Mouse (Mus musculus): ENCODE results near the gene Gm11127. TPM values are rescaled to one million over a fixed set of nuclear protein-coding genes. Genes with fewer than 3 reads are reported as not detected.
"Not testable (repeated sequence)": the region's sequence is repeated elsewhere in the genome, so short reads cannot be mapped to it uniquely, and the experiment has no call there.

Gene Gm11127
- polyA plus RNA-seq (2015; fragmentation: Nextera tagmentation; extraction: Ambion mirVana): not detected in 2 replicates

GRCm38 (mm10) chr17:36058362-36058761, at the start of gene Gm11127:
Gene Gm11127, minus strand, starts transcription at chr17:36058371.
- not testable (repeated sequence) for ATAC-seq; H3K27ac ChIP-seq (ENCODE audit: low read length); H3K36me3 ChIP-seq (ENCODE audit: control insufficient read depth, insufficient read depth, low read length); H3K4me3 ChIP-seq (ENCODE audit: low read depth, low read length); H3K4me1 ChIP-seq (ENCODE audit: control insufficient read depth, insufficient read depth, low read length); H3K27me3 ChIP-seq (ENCODE audit: control insufficient read depth, insufficient read depth, low read depth, low read length); H3K4me2 ChIP-seq (ENCODE audit: low read length); H3K9ac ChIP-seq (ENCODE audit: low read depth, low read length); H3K9me3 ChIP-seq (replicated peaks; ENCODE audit: control insufficient read depth, low read length, poor library complexity, severe bottlenecking)
- WGBS: 68% methylated on average over 1 of the region's 1 CpGs

- H3K27ac ChIP-seq (ENCODE audit: low read length); ATAC-seq; H3K4me2 ChIP-seq (ENCODE audit: low read length); H3K4me1 ChIP-seq (ENCODE audit: control insufficient read depth, insufficient read depth, low read length); H3K36me3 ChIP-seq (ENCODE audit: control insufficient read depth, insufficient read depth, low read length); H3K4me3 ChIP-seq (ENCODE audit: low read depth, low read length); H3K27me3 ChIP-seq (ENCODE audit: control insufficient read depth, insufficient read depth, low read depth, low read length); H3K9ac ChIP-seq (ENCODE audit: low read depth, low read length); H3K9me3 ChIP-seq (replicated peaks; ENCODE audit: control insufficient read depth, low read length, poor library complexity, severe bottlenecking): not testable (repeated sequence)
- 87% methylated on average over 11 of the region's 12 CpGs for WGBS
These were observed 43.9 kb upstream of the Gm11127 start for GRCm38 (mm10) chr17:36102091-36102490.

- H3K4me2 ChIP-seq (ENCODE audit: low read length); H3K4me1 ChIP-seq (ENCODE audit: control insufficient read depth, insufficient read depth, low read length); H3K36me3 ChIP-seq (ENCODE audit: control insufficient read depth, insufficient read depth, low read length); H3K27ac ChIP-seq (ENCODE audit: low read length); H3K9ac ChIP-seq (ENCODE audit: low read depth, low read length); ATAC-seq; H3K4me3 ChIP-seq (ENCODE audit: low read depth, low read length); H3K27me3 ChIP-seq (ENCODE audit: control insufficient read depth, insufficient read depth, low read depth, low read length); H3K9me3 ChIP-seq (replicated peaks; ENCODE audit: control insufficient read depth, low read length, poor library complexity, severe bottlenecking): not testable (repeated sequence)
- 42% methylated on average over 2 of the region's 2 CpGs for WGBS
These were observed 41.4 kb upstream of the Gm11127 start for GRCm38 (mm10) chr17:36099603-36100002.

GRCm38 (mm10) chr17:36093936-36094335, 35.8 kb upstream of the Gm11127 start:
- Histone ChIP-seq H3K27me3 (ENCODE audit: control insufficient read depth, insufficient read depth, low read depth, low read length) (no peaks in the 10 kb centered on the region), H3K9me3 (replicated peaks; ENCODE audit: control insufficient read depth, low read length, poor library complexity, severe bottlenecking) (no peaks in the 10 kb centered on the region), H3K27ac (ENCODE audit: low read length) (no peak overlapping the region), H3K4me3 (ENCODE audit: low read depth, low read length) (no peak overlapping the region), H3K36me3 (ENCODE audit: control insufficient read depth, insufficient read depth, low read length) (no peaks in the 10 kb centered on the region), H3K9ac (ENCODE audit: low read depth, low read length) (no peak overlapping the region), H3K4me1 (ENCODE audit: control insufficient read depth, insufficient read depth, low read length) (no peaks in the 10 kb centered on the region), H3K4me2 (ENCODE audit: low read length) (no peak overlapping the region)
- ATAC-seq: no peak
- WGBS: 14% methylated on average over 3 of the region's 3 CpGs

GRCm38 (mm10) chr17:36092520-36092919, 34.3 kb upstream of the Gm11127 start:
- not testable (repeated sequence) for ATAC-seq; H3K36me3 ChIP-seq (ENCODE audit: control insufficient read depth, insufficient read depth, low read length); H3K4me1 ChIP-seq (ENCODE audit: control insufficient read depth, insufficient read depth, low read length); H3K4me3 ChIP-seq (ENCODE audit: low read depth, low read length); H3K27me3 ChIP-seq (ENCODE audit: control insufficient read depth, insufficient read depth, low read depth, low read length); H3K4me2 ChIP-seq (ENCODE audit: low read length); H3K9me3 ChIP-seq (replicated peaks; ENCODE audit: control insufficient read depth, low read length, poor library complexity, severe bottlenecking); H3K27ac ChIP-seq (ENCODE audit: low read length); H3K9ac ChIP-seq (ENCODE audit: low read depth, low read length)

- H3K4me3 ChIP-seq (ENCODE audit: low read depth, low read length); H3K27ac ChIP-seq (ENCODE audit: low read length); H3K9me3 ChIP-seq (replicated peaks; ENCODE audit: control insufficient read depth, low read length, poor library complexity, severe bottlenecking); H3K4me1 ChIP-seq (ENCODE audit: control insufficient read depth, insufficient read depth, low read length); H3K27me3 ChIP-seq (ENCODE audit: control insufficient read depth, insufficient read depth, low read depth, low read length); H3K9ac ChIP-seq (ENCODE audit: low read depth, low read length); ATAC-seq; H3K4me2 ChIP-seq (ENCODE audit: low read length); H3K36me3 ChIP-seq (ENCODE audit: control insufficient read depth, insufficient read depth, low read length): not testable (repeated sequence)
- WGBS: no CpG with 5 or more reads among the region's 2 CpGs
These were observed 33.8 kb upstream of the Gm11127 start for GRCm38 (mm10) chr17:36091933-36092332.

- not testable (repeated sequence) for H3K4me3 ChIP-seq (ENCODE audit: low read depth, low read length); ATAC-seq; H3K9me3 ChIP-seq (replicated peaks; ENCODE audit: control insufficient read depth, low read length, poor library complexity, severe bottlenecking); H3K9ac ChIP-seq (ENCODE audit: low read depth, low read length); H3K27me3 ChIP-seq (ENCODE audit: control insufficient read depth, insufficient read depth, low read depth, low read length); H3K4me2 ChIP-seq (ENCODE audit: low read length); H3K27ac ChIP-seq (ENCODE audit: low read length); H3K36me3 ChIP-seq (ENCODE audit: control insufficient read depth, insufficient read depth, low read length); H3K4me1 ChIP-seq (ENCODE audit: control insufficient read depth, insufficient read depth, low read length)
- 71% methylated on average over 1 of the region's 1 CpGs for WGBS
These were observed 27.8 kb upstream of the Gm11127 start for GRCm38 (mm10) chr17:36085976-36086375.

GRCm38 (mm10) chr17:36083870-36084451, 25.8 kb upstream of the Gm11127 start:
- Histone ChIP-seq H3K27ac (ENCODE audit: low read length) (no peak overlapping the region), H3K4me1 (ENCODE audit: control insufficient read depth, insufficient read depth, low read length) (0 out of 2 replicates have a peak, but pooled peaks cover 3% of the 10 kb centered on the region), H3K9ac (ENCODE audit: low read depth, low read length) (peak overlapping the region; percentile 66), H3K4me3 (ENCODE audit: low read depth, low read length) (peak overlapping the region; percentile 56), H3K9me3 (replicated peaks; ENCODE audit: control insufficient read depth, low read length, poor library complexity, severe bottlenecking) (no peaks in the 10 kb centered on the region), H3K27me3 (ENCODE audit: control insufficient read depth, insufficient read depth, low read depth, low read length) (peaks cover 4% of the 10 kb centered on the region), H3K4me2 (ENCODE audit: low read length) (peak overlapping the region; percentile 98), H3K36me3 (ENCODE audit: control insufficient read depth, insufficient read depth, low read length) (no peaks in the 10 kb centered on the region)
- peak; percentile 77 for ATAC-seq
- WGBS: under 1% methylated on average over 42 of the region's 42 CpGs

- H3K4me2 ChIP-seq (ENCODE audit: low read length): peak overlapping the region; percentile 98
- WGBS: under 1% methylated on average over 46 of the region's 46 CpGs
- peak overlapping the region; percentile 66 for H3K9ac ChIP-seq (ENCODE audit: low read depth, low read length)
- peaks cover 4% of the 10 kb centered on the region for H3K27me3 ChIP-seq (ENCODE audit: control insufficient read depth, insufficient read depth, low read depth, low read length)
- 0 out of 2 replicates have a peak, but pooled peaks cover 3% of the 10 kb centered on the region for H3K4me1 ChIP-seq (ENCODE audit: control insufficient read depth, insufficient read depth, low read length)
- no peaks in the 10 kb centered on the region for H3K36me3 ChIP-seq (ENCODE audit: control insufficient read depth, insufficient read depth, low read length)
- peak; percentile 84 for ATAC-seq
- peak overlapping the region; percentile 56 for H3K4me3 ChIP-seq (ENCODE audit: low read depth, low read length)
- H3K9me3 ChIP-seq (replicated peaks; ENCODE audit: control insufficient read depth, low read length, poor library complexity, severe bottlenecking): no peaks in the 10 kb centered on the region
- no peak overlapping the region for H3K27ac ChIP-seq (ENCODE audit: low read length)
These were observed 25.2 kb upstream of the Gm11127 start for GRCm38 (mm10) chr17:36083266-36083869.
